8 mouse cellular contexts compared by ENCODE assay signal in genomic region chr19:5924713-5925093, GRCm38 (mm10). TPM values are rescaled to one million over a fixed set of nuclear protein-coding genes. Genes with fewer than 3 reads are reported as not detected.
DNase-seq lines count a peak whose midpoint lies in the region; ATAC-seq lines count a peak whose summit lies in the region.

Gene Cdc42ep2 (minus strand): TSS chr19:5924816.

- peak within 1 kb of the TSS; percentile 86 to 89 for H3K27ac ChIP-seq in heart, embryonic 14.5 days (replicated peaks in 1 of 2; ENCODE audit: control insufficient read depth in 1 of 2, insufficient read depth in 1 of 2, low read depth in 2 of 2, low read length in 2 of 2)
- H3K27ac ChIP-seq in liver, embryonic 13.5 days: peak within 1 kb of the TSS; percentile 76
- peak within 1 kb of the TSS; percentile 89 for H3K27ac ChIP-seq in stomach, embryonic 16.5 days (ENCODE audit: low read length)

- ATAC-seq in CD4-positive, CD25-positive, alpha-beta regulatory T cell, adult 4 months: peak; percentile 96
- peak; percentile 89 for ATAC-seq in heart, embryonic 14.5 days (ENCODE audit: insufficient number of reproducible peaks, insufficient read depth, low FRiP score, low read depth)
- peak; percentile 89 for ATAC-seq in liver, embryonic 13.5 days (ENCODE audit: low read depth)
- peak; percentile 93 for ATAC-seq in stomach, embryonic 16.5 days (ENCODE audit: insufficient read depth, low FRiP score)

- H3K27me3 ChIP-seq in heart, embryonic 14.5 days (ENCODE audit: control insufficient read depth, insufficient read depth, low read length): no peaks in the 10 kb centered on the region
- peaks cover 19% of the 10 kb centered on the region for H3K27me3 ChIP-seq in liver, embryonic 13.5 days
- H3K27me3 ChIP-seq in stomach, embryonic 16.5 days (ENCODE audit: control insufficient read depth, insufficient read depth, low read length): 0 out of 2 replicates have a peak, but pooled peaks cover 3% of the 10 kb centered on the region

- WGBS in heart, embryonic 14.5 days: 0% methylated on average over 18 of the region's 18 CpGs
- under 1% methylated on average over 18 of the region's 18 CpGs for whole genome bisulfite sequencing in liver, embryonic 13.5 days (ENCODE audit: insufficient replicate concordance)
- WGBS in stomach, embryonic 16.5 days: 0% methylated on average over 18 of the region's 18 CpGs

- H3K9ac ChIP-seq in heart, embryonic 14.5 days (ENCODE audit: low read length): peak within 1 kb of the TSS; percentile 74
- H3K9ac ChIP-seq in liver, embryonic 13.5 days: peak within 1 kb of the TSS; percentile 74
- peak within 1 kb of the TSS; percentile 74 for H3K9ac ChIP-seq in stomach, embryonic 16.5 days (ENCODE audit: low read length)

- peak within 1 kb of the TSS; percentile 98 for H3K4me2 ChIP-seq in heart, embryonic 14.5 days (ENCODE audit: low read length)
- peak within 1 kb of the TSS; percentile 92 for H3K4me2 ChIP-seq in liver, embryonic 13.5 days
- H3K4me2 ChIP-seq in stomach, embryonic 16.5 days (ENCODE audit: low read depth, low read length): peak within 1 kb of the TSS; percentile 97

- H3K4me3 ChIP-seq in heart, embryonic 14.5 days (ENCODE audit: control insufficient read depth in 1 of 2, insufficient read depth in 1 of 2, low read depth in 1 of 2, low read length in 2 of 2): peak within 1 kb of the TSS; percentile 65 to 73
- H3K4me3 ChIP-seq in liver, embryonic 13.5 days (replicated peaks): peak within 1 kb of the TSS; percentile 63
- peak within 1 kb of the TSS; percentile 63 for H3K4me3 ChIP-seq in stomach, embryonic 16.5 days (replicated peaks; ENCODE audit: low read length)

- H3K36me3 ChIP-seq in heart, embryonic 14.5 days (ENCODE audit: control insufficient read depth, insufficient read depth, low read length): no peaks in the 10 kb centered on the region; the same call in 1 of the 2 replicates
- no peaks in the 10 kb centered on the region for H3K36me3 ChIP-seq in liver, embryonic 13.5 days
- no peaks in the 10 kb centered on the region for H3K36me3 ChIP-seq in stomach, embryonic 16.5 days (ENCODE audit: control insufficient read depth, insufficient read depth, low read length)

- DNase-seq in c-Kit-negative CD71-positive TER-119-positive erythroid progenitor cells, embryonic 14.5 days (ENCODE audit: low read depth, low spot score): peak; percentile 94
- peak; percentile 87 for DNase-seq in fibroblast of lung, adult 2 months (ENCODE audit: low read depth)
- peak; percentile 98 for DNase-seq in kidney, postnatal 14 days
- peak; percentile 96 for DNase-seq in liver, embryonic 13.5 days
- peak; percentile 93 for DNase-seq in neural tube, embryonic 10.5 days (ENCODE audit: extremely low spot score, low spot score)

- H3K4me1 ChIP-seq in heart, embryonic 14.5 days (ENCODE audit: control insufficient read depth in 2 of 2, insufficient read depth in 2 of 2, low read length in 2 of 2): peaks cover 23 to 42% of the 10 kb centered on the region in 2 experiments
- H3K4me1 ChIP-seq in liver, embryonic 13.5 days (replicated peaks): peaks cover 64% of the 10 kb centered on the region
- peaks cover 31% of the 10 kb centered on the region for H3K4me1 ChIP-seq in stomach, embryonic 16.5 days (ENCODE audit: control insufficient read depth, insufficient read depth, low read length)

- no peaks in the 10 kb centered on the region for H3K9me3 ChIP-seq in heart, embryonic 14.5 days (ENCODE audit: control insufficient read depth, low read length)
- H3K9me3 ChIP-seq in liver, embryonic 13.5 days (replicated peaks): no peaks in the 10 kb centered on the region
- H3K9me3 ChIP-seq in stomach, embryonic 16.5 days (replicated peaks; ENCODE audit: control insufficient read depth, low read length): no peaks in the 10 kb centered on the region

RNA-seq across cellular contexts. Expression of gene Cdc42ep2, which starts in this region (rescaled TPM):
- under 1 TPM in 1 of 2 experiments, not detected in 1; 0.34 TPM for polyA plus RNA-seq in CD4-positive, CD25-positive, alpha-beta regulatory T cell, adult 4 months (2017; shearing (Covaris generic))
- polyA plus RNA-seq in heart, embryonic 14.5 days (2014; fragmentation: Nextera tagmentation; extraction: Ambion mirVana): 9.1 and 9.7 TPM in 2 replicates
- polyA plus RNA-seq in liver, embryonic 13.5 days (2015; fragmentation: Nextera tagmentation; extraction: Ambion mirVana): 2.7 and 3.0 TPM in 2 replicates
- 13.4 and 13.9 TPM in 2 replicates for polyA plus RNA-seq in stomach, embryonic 16.5 days (2015; fragmentation: Nextera tagmentation; extraction: Ambion mirVana)

Comparison
In these comparisons a context has a peak if more than half of its experiments do, and no peak if none do; other contexts are left out.
1. Peak in every context shown above with its lines: DNase-seq, ATAC-seq, H3K4me3 ChIP-seq and H3K27ac ChIP-seq.
2. Peak in ATAC-seq in CD4-positive, CD25-positive, alpha-beta regulatory T cell, adult 4 months; RNA of the gene not detected or under 1 TPM.